Mouse (Mus musculus): ENCODE measurements around the gene Ntn5.

- TF ChIP-seq CTCF (IDR thresholded peaks at IDR 0.05; ENCODE audit: insufficient read depth, low read length) (no peak), POLR2A (IDR thresholded peaks at IDR 0.05; ENCODE audit: borderline replicate concordance, extremely low read depth, low read depth, low read length) (no peak)
These were observed 19.8 kb downstream of the Ntn5 start for GRCm38 (mm10) chr7:45703521-45704033.
